Mouse (Mus musculus) embryo, embryonic 11.5 days (tissue): ENCODE data around the gene Esr2.
A peak's percentile ranks its signal among the peaks of the same experiment; 100 is the strongest.

Experiments used
- DNase-seq: peaks from one replicate; pipeline ENCODE4 v3.0.0-alpha.2; 2012; ENCODE audit warnings: low read depth, low spot score

Esr2 gene

GRCm38 (mm10) chr12:76085956-76086905 lies 90.8 kb downstream of the Esr2 start:
- DNase-seq, result no peak

GRCm38 (mm10) chr12:76085066-76085465 lies 92.0 kb downstream of the Esr2 start:
- DNase-seq, result no peak

- DNase-seq, result peak; percentile 34
Observed at GRCm38 (mm10) chr12:76081557-76082211, 95.4 kb downstream of the Esr2 start.

- DNase-seq, result no peak
Observed at GRCm38 (mm10) chr12:76080876-76081556, 96.0 kb downstream of the Esr2 start.

GRCm38 (mm10) chr12:76073981-76074380 lies 103.1 kb downstream of the Esr2 start:
- DNase-seq, result no peak

- DNase-seq, result peak; percentile 24
Observed at GRCm38 (mm10) chr12:76073066-76073826, 103.8 kb downstream of the Esr2 start.

- DNase-seq, result peak; percentile 54
Observed at GRCm38 (mm10) chr12:76071935-76072849, 104.9 kb downstream of the Esr2 start.
